Mouse (Mus musculus) MEL (cell line): ENCODE data around the gene Spats2. TPM values are rescaled to one million over a fixed set of nuclear protein-coding genes. Genes with fewer than 3 reads are reported as not detected.

Experiments used
- DNase-seq: peaks from one replicate; pipeline ENCODE4 v3.0.0; 2011; ENCODE audit warnings: low read depth, low spot score
- H3K27ac ChIP-seq: 2 replicates; pipeline ENCODE4 v1.5.1; 2012; ENCODE audit warnings: low read depth, mild to moderate bottlenecking, control low read depth, low read length, moderate library complexity; ENCODE audit not compliant: control insufficient read depth
- H3K27me3 ChIP-seq, 2 experiments: fragments of 150-350 bp in 1 of 2; sonication (generic) in 1 of 2; 2 replicates each; pipeline ENCODE4 v1.6.1; 2012; ENCODE audit warnings: low read length in 2 of 2, mild to moderate bottlenecking in 2 of 2, improper control_type of control experiment in 1 of 2, moderate library complexity in 1 of 2; ENCODE audit not compliant: insufficient read depth in 2 of 2, control insufficient read depth in 1 of 2
- H3K36me3 ChIP-seq, 2 experiments: 2 replicates each; pipeline ENCODE4 v1.6.1; 2012 to 2014; ENCODE audit warnings: low read length in 2 of 2, improper control_type of control experiment in 1 of 2, inconsistent platforms in 1 of 2, mild to moderate bottlenecking in 1 of 2; ENCODE audit not compliant: insufficient read depth in 2 of 2, control insufficient read depth in 1 of 2
- H3K4me1 ChIP-seq, 2 experiments: fragments of 150-350 bp in 1 of 2; sonication (generic) in 1 of 2; 2 replicates each; pipeline ENCODE4 v1.6.1; 2012; ENCODE audit warnings: low read length in 2 of 2, improper control_type of control experiment in 1 of 2, mild to moderate bottlenecking in 1 of 2; ENCODE audit not compliant: insufficient read depth in 2 of 2, control insufficient read depth in 1 of 2
- H3K4me3 ChIP-seq, 2 experiments: fragments of 150-350 bp in 1 of 2; sonication (generic) in 1 of 2; 2 replicates each; pipeline ENCODE4 v1.5.1; 2012; ENCODE audit warnings: low read depth in 2 of 2, low read length in 2 of 2, mild to moderate bottlenecking in 2 of 2, moderate library complexity in 2 of 2, control low read depth in 1 of 2, improper control_type of control experiment in 1 of 2; ENCODE audit not compliant: control insufficient read depth in 1 of 2, insufficient read depth in 1 of 2
- H3K79me2 ChIP-seq: 2 replicates; pipeline ENCODE4 v1.6.1; 2012; ENCODE audit warnings: mild to moderate bottlenecking, low read length, moderate library complexity; ENCODE audit not compliant: control insufficient read depth, poor library complexity, insufficient read depth
- H3K9ac ChIP-seq: 2 replicates; pipeline ENCODE4 v1.6.1; 2012; ENCODE audit warnings: low read depth, mild to moderate bottlenecking, control low read depth, low read length, moderate library complexity; ENCODE audit not compliant: control insufficient read depth, poor library complexity, severe bottlenecking
- H3K9me3 ChIP-seq: fragments of 150-350 bp; sonication (generic); replicated peaks from 2 replicates; pipeline ENCODE4 v1.6.1; 2012; ENCODE audit warnings: mild to moderate bottlenecking, low read length, improper control_type of control experiment, moderate library complexity; ENCODE audit not compliant: insufficient read depth
- CHD2 ChIP-seq: IDR thresholded peaks from 2 replicates; pipeline ENCODE4 v1.6.1; 2011; ENCODE audit warnings: low read length, improper control_type of control experiment
- E2F4 ChIP-seq: IDR thresholded peaks from 2 replicates; pipeline ENCODE4 v1.6.1; 2011; ENCODE audit warnings: low read depth, low read length, improper control_type of control experiment, borderline replicate concordance
- ELF1 ChIP-seq: IDR thresholded peaks from 2 replicates; pipeline ENCODE4 v1.6.1; 2014; ENCODE audit warnings: low read depth, mild to moderate bottlenecking, inconsistent platforms, low read length, improper control_type of control experiment, moderate library complexity
- EP300 ChIP-seq, 2 experiments: IDR thresholded peaks; 2 replicates each; pipeline ENCODE4 v1.6.1; 2011; ENCODE audit warnings: improper control_type of control experiment in 2 of 2, low read length in 2 of 2, low read depth in 1 of 2, mild to moderate bottlenecking in 1 of 2
- ETS1 ChIP-seq: IDR thresholded peaks from 2 replicates; pipeline ENCODE4 v1.6.1; 2012; ENCODE audit warnings: low read depth, mild to moderate bottlenecking, inconsistent platforms, low read length, improper control_type of control experiment, moderate library complexity
- GABPA ChIP-seq: IDR thresholded peaks from 2 replicates; pipeline ENCODE4 v1.6.1; 2012; ENCODE audit warnings: low read depth, mild to moderate bottlenecking, inconsistent platforms, low read length, improper control_type of control experiment, moderate library complexity
- GATA1 ChIP-seq: IDR thresholded peaks from 2 replicates; pipeline ENCODE4 v1.6.1; 2011; ENCODE audit warnings: low read depth, low read length, improper control_type of control experiment
- JUND ChIP-seq: IDR thresholded peaks from 2 replicates; pipeline ENCODE4 v1.6.1; 2011; ENCODE audit warnings: low read depth, mild to moderate bottlenecking, improper control_type of control experiment, low read length
- MAFK ChIP-seq: IDR thresholded peaks from 2 replicates; pipeline ENCODE4 v1.6.1; 2011; ENCODE audit warnings: low read depth, mild to moderate bottlenecking, low read length, improper control_type of control experiment, borderline replicate concordance
- MAX ChIP-seq: IDR thresholded peaks from 2 replicates; pipeline ENCODE4 v1.6.1; 2011; ENCODE audit warnings: low read length, improper control_type of control experiment
- MEF2A ChIP-seq: IDR thresholded peaks from 2 replicates; pipeline ENCODE4 v1.6.1; 2014; ENCODE audit warnings: low read depth, mild to moderate bottlenecking, inconsistent platforms, low read length, improper control_type of control experiment; ENCODE audit not compliant: poor library complexity, insufficient replicate concordance, severe bottlenecking; ENCODE audit errors: extremely low read depth
- MXI1 ChIP-seq: IDR thresholded peaks from 2 replicates; pipeline ENCODE4 v1.6.1; 2011; ENCODE audit warnings: mild to moderate bottlenecking, low read depth, low read length, improper control_type of control experiment
- MYB ChIP-seq: IDR thresholded peaks from 2 replicates; pipeline ENCODE4 v1.6.1; 2011; ENCODE audit warnings: mild to moderate bottlenecking, low read depth, low read length, improper control_type of control experiment
- MYC ChIP-seq: IDR thresholded peaks from 2 replicates; pipeline ENCODE4 v1.6.1; 2011; ENCODE audit warnings: low read depth, mild to moderate bottlenecking, low read length, improper control_type of control experiment, moderate library complexity
- NELFE ChIP-seq: IDR thresholded peaks from 2 replicates; pipeline ENCODE4 v1.6.1; 2011; ENCODE audit warnings: low read depth, low read length, improper control_type of control experiment
- NRF1 ChIP-seq: IDR thresholded peaks from 2 replicates; pipeline ENCODE4 v1.6.1; 2014; ENCODE audit warnings: low read depth, mild to moderate bottlenecking, inconsistent platforms, low read length, improper control_type of control experiment, moderate library complexity; ENCODE audit not compliant: poor library complexity, insufficient read depth, severe bottlenecking
- POLR2A ChIP-seq, 2 experiments: IDR thresholded peaks; 2 replicates each; pipeline ENCODE4 v1.6.1; 2011 to 2012; ENCODE audit warnings: low read length in 2 of 2, mild to moderate bottlenecking in 2 of 2, control low read depth in 1 of 2, improper control_type of control experiment in 1 of 2, low read depth in 1 of 2, moderate library complexity in 1 of 2; ENCODE audit not compliant: control insufficient read depth in 1 of 2, insufficient read depth in 1 of 2, poor library complexity in 1 of 2
- POLR2AphosphoS5 ChIP-seq: IDR thresholded peaks from 2 replicates; pipeline ENCODE4 v1.6.1; 2012; ENCODE audit warnings: low read depth, borderline replicate concordance, mild to moderate bottlenecking, inconsistent platforms, low read length, moderate library complexity, mixed read lengths
- RCOR1 ChIP-seq: IDR thresholded peaks from 2 replicates; pipeline ENCODE4 v1.6.1; 2012; ENCODE audit warnings: low read depth, mild to moderate bottlenecking, inconsistent platforms, low read length, improper control_type of control experiment
- SIN3A ChIP-seq: IDR thresholded peaks from 2 replicates; pipeline ENCODE4 v1.6.1; 2012; ENCODE audit warnings: low read length, improper control_type of control experiment, inconsistent platforms
- SMC3 ChIP-seq: IDR thresholded peaks from 2 replicates; pipeline ENCODE4 v1.6.1; 2011; ENCODE audit warnings: low read depth, low read length, improper control_type of control experiment
- TAL1 ChIP-seq: IDR thresholded peaks from 2 replicates; pipeline ENCODE4 v1.6.1; 2012; ENCODE audit warnings: mild to moderate bottlenecking, inconsistent platforms, low read length, moderate library complexity, mixed read lengths
- UBTF ChIP-seq: IDR thresholded peaks from 2 replicates; pipeline ENCODE4 v1.6.1; 2012; ENCODE audit warnings: low read depth, mild to moderate bottlenecking, inconsistent platforms, low read length, improper control_type of control experiment, moderate library complexity, borderline replicate concordance; ENCODE audit not compliant: insufficient read depth
- USF1 ChIP-seq: IDR thresholded peaks from 2 replicates; pipeline ENCODE4 v1.6.1; 2014; ENCODE audit warnings: low read depth, mild to moderate bottlenecking, inconsistent platforms, low read length, improper control_type of control experiment, moderate library complexity
- ZNF384 ChIP-seq: IDR thresholded peaks from 2 replicates; pipeline ENCODE4 v1.6.1; 2012; ENCODE audit warnings: low read depth, mild to moderate bottlenecking, inconsistent platforms, low read length, improper control_type of control experiment
- polyA plus RNA-seq, 2 experiments: library from polyadenylated mRNA; stranded (reverse) in 1 of 2; unstranded in 1 of 2; fragments of >175 nt in 1 of 2; fragments of >200 nt in 1 of 2; gene quantifications; 2 replicates each; pipeline versions ENCODE4 v1.2.1 to v1.2.4; 2012; ENCODE audit warnings: low replicate concordance in 2 of 2, low read depth in 1 of 2; ENCODE audit not compliant: insufficient read length in 2 of 2, insufficient read depth in 1 of 2, missing spikeins in 1 of 2
- total RNA-seq: library from RNA; depleted of rRNA; stranded (reverse); fragments of 300-350 nt; gene quantifications from 2 replicates; pipeline ENCODE4 v1.2.3, GENCODE M21; 2012

The Spats2 gene
- total and polyA plus RNA-seq, 3 experiments, result 8.2 to 24.5 TPM; not detected in 1

DNA sequence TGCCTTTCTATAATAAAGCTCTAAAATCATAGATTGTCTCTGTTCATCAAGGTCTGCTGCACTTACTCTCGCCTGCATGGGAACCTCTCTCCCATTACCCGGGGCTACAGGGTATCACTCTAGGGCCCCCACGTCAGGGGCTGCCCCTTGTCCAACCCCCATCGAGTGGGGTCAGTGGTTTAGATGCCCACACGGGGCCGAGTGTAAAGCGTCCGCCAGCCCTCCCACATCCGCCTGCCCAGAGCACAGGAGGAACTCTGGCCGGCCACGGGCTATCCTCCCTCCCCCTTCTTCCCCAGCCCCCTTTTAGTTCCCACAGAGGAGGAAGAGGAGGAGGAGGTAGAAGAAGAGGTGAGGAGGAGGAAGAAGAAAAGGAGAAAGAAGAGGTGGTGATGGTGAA lies 4.9 kb upstream of the Spats2 start:
- no peaks in the 10 kb centered on the region for H3K79me2 ChIP-seq

DNA sequence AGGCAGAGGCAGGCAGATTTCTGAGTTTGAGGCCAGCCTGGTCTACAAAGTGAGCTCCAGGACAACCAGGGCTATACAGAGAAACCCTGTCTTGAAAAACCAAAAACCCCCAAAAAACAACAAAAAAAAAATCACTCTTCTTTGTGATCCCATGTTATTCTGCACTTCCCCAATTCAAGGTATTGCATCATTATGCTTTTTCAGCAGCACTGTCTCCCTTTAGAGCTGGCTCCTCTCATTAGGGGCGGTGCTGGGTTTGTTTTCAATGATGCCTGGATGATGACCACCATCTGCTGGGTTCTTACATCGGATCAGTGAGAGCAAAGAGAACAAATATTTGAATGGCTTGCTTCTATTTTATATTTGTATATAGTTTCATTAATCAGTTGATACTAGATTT lies 3.1 kb upstream of the Spats2 start:
- H3K9ac ChIP-seq, result no peak overlapping the region
- TF ChIP-seq E2F4, result no peak
- no peak for TF ChIP-seq MAX
- TF ChIP-seq NRF1, result no peak
- TF ChIP-seq RCOR1, result 0 out of 2 replicates have a peak, but pooled peaks have one; percentile 13
- TF ChIP-seq CHD2, result no peak
- peak; percentile 16 to 39; a peak in 1 of 4 replicates for TF ChIP-seq EP300 (IDR thresholded peaks at IDR 0.05; ENCODE audit: low read depth in 1 of 2, low read length in 2 of 2)
- no peak for TF ChIP-seq GATA1
- TF ChIP-seq MEF2A, result no peak
- no peak for TF ChIP-seq ELF1
- TF ChIP-seq ETS1, result peak; percentile 57
- TF ChIP-seq MXI1, result no peak; the same call in 1 of the 2 replicates
- TF ChIP-seq MAFK, result peak; percentile 44; the same call in 1 of the 2 replicates
- TF ChIP-seq UBTF, result no peak
- peak; percentile 81 for TF ChIP-seq ZNF384
- no peak for TF ChIP-seq SIN3A
- peaks cover 6% of the 10 kb centered on the region for H3K79me2 ChIP-seq
- H3K9me3 ChIP-seq, result no peaks in the 10 kb centered on the region
- peaks cover 6 to 7% of the 10 kb centered on the region in 2 experiments for H3K4me1 ChIP-seq
- H3K27ac ChIP-seq, result no peak overlapping the region
- H3K4me3 ChIP-seq, result no peak overlapping the region
- H3K27me3 ChIP-seq, result no peaks in the 10 kb centered on the region
- peaks cover 0 to 11% of the 10 kb centered on the region in 2 experiments; a peak in 2 of 4 replicates for H3K36me3 ChIP-seq
- DNase-seq, result peak; percentile 77

More for the DNA sequence above, 4.9 kb upstream of the Spats2 start:
- DNase-seq, result no peak
- Histone ChIP-seq H3K9me3 (no peaks in the 10 kb centered on the region), H3K9ac (no peak overlapping the region), H3K4me1 (peaks cover 6 to 8% of the 10 kb centered on the region in 2 experiments), H3K4me3 (no peak overlapping the region), H3K36me3 (peaks cover 0 to 11% of the 10 kb centered on the region in 2 experiments; a peak in 2 of 4 replicates), H3K27ac (no peak overlapping the region), H3K27me3 (no peaks in the 10 kb centered on the region)
- no peak for TF ChIP-seq MAX
- TF ChIP-seq NRF1, result no peak
- no peak for TF ChIP-seq JUND
- no peak for TF ChIP-seq USF1
- no peak for TF ChIP-seq TAL1
- no peak for TF ChIP-seq GATA1
- no peak for TF ChIP-seq POLR2A (IDR thresholded peaks at IDR 0.05; ENCODE audit: control insufficient read depth in 1 of 2, insufficient read depth in 1 of 2, low read depth in 1 of 2, low read length in 2 of 2, poor library complexity in 1 of 2)
- no peak for TF ChIP-seq MAFK
- TF ChIP-seq NELFE, result no peak
- no peak for TF ChIP-seq MYB
- TF ChIP-seq MYC, result no peak
- no peak for TF ChIP-seq SMC3
- TF ChIP-seq POLR2AphosphoS5, result no peak
- no peak for TF ChIP-seq GABPA
